Mouse (Mus musculus) lung, embryonic 16.5 days (tissue): ENCODE measurements around the gene Sowahb. TPM values are rescaled to one million over a fixed set of nuclear protein-coding genes. Genes with fewer than 3 reads are reported as not detected.
"Not testable (repeated sequence)": the region's sequence is repeated elsewhere in the genome, so short reads cannot be mapped to it uniquely, and the experiment has no call there.

Source experiments
- ATAC-seq: fragments of 200-750 bp; cut with Nextera tagmentation; 2 replicates; pipeline ENCODE4 v1.8.0; 2017; ENCODE audit warnings: low read depth, mild to moderate bottlenecking, moderate library complexity
- H3K27ac ChIP-seq: fragments of 300-500 bp; sonication (generic); 2 replicates; pipeline ENCODE4 v1.5.1; 2014; ENCODE audit warnings: mild to moderate bottlenecking, control low read depth, low read length
- H3K27me3 ChIP-seq: fragments of 300-500 bp; sonication (generic); 2 replicates; pipeline ENCODE4 v1.6.1; 2014; ENCODE audit warnings: low read depth, low read length, mixed read lengths; ENCODE audit not compliant: control insufficient read depth, insufficient read depth
- H3K36me3 ChIP-seq: fragments of 300-500 bp; sonication (generic); 2 replicates; pipeline ENCODE4 v1.6.1; 2014; ENCODE audit warnings: low read length; ENCODE audit not compliant: control insufficient read depth, insufficient read depth
- H3K4me1 ChIP-seq: fragments of 300-500 bp; sonication (generic); replicated peaks from 2 replicates; pipeline ENCODE4 v1.6.1; 2014; ENCODE audit warnings: low read length, mixed read lengths; ENCODE audit not compliant: control insufficient read depth, insufficient read depth
- H3K4me2 ChIP-seq: fragments of 300-500 bp; sonication (generic); 2 replicates; pipeline ENCODE4 v1.6.1; 2014; ENCODE audit warnings: low read depth, low read length, control low read depth
- H3K4me3 ChIP-seq: fragments of 300-500 bp; sonication (generic); 2 replicates; pipeline ENCODE4 v1.5.1; 2014; ENCODE audit warnings: mild to moderate bottlenecking, low read length, control low read depth
- H3K9ac ChIP-seq: fragments of 300-500 bp; sonication (generic); 2 replicates; pipeline ENCODE4 v1.6.1; 2014; ENCODE audit warnings: low read length, control low read depth
- H3K9me3 ChIP-seq: fragments of 300-500 bp; sonication (generic); 2 replicates; pipeline ENCODE4 v1.6.1; 2016; ENCODE audit warnings: low read length; ENCODE audit not compliant: control insufficient read depth
- WGBS: fragments of 180-500 bp; shearing (Covaris S2); extraction: QIAGEN DNeasy Blood & Tissue Kit; methylation state at CpG from one replicate; pipeline ENCODE4 v1.1.7; 2014; 5-methylcytosine and 5-hydroxymethylcytosine counted together
- polyA plus RNA-seq: library from polyadenylated mRNA; unstranded; fragments of >200 nt; fragmentation: Nextera tagmentation; extraction: Ambion mirVana; gene quantifications from 2 replicates; pipeline ENCODE4 v1.2.1, GENCODE M21; 2015

Gene Sowahb
- polyA plus RNA-seq, 1 experiment from 2014 or later, result 1.2 TPM

- no peaks in the 10 kb centered on the region for H3K36me3 ChIP-seq
- no peak for ATAC-seq
- no peaks in the 10 kb centered on the region for H3K9me3 ChIP-seq
- no peak overlapping the region for H3K27ac ChIP-seq
- H3K9ac ChIP-seq, result no peak overlapping the region
- H3K27me3 ChIP-seq, result no peaks in the 10 kb centered on the region
- H3K4me3 ChIP-seq, result no peak overlapping the region
- H3K4me2 ChIP-seq, result no peak overlapping the region
- WGBS, result 59% methylated on average over 4 of the region's 4 CpGs
- peaks cover 6% of the 10 kb centered on the region for H3K4me1 ChIP-seq
Observed at GRCm38 (mm10) chr5:93032621-93033020, 12.2 kb downstream of the Sowahb start.

GRCm38 (mm10) chr5:93030869-93031268 lies 14.0 kb downstream of the Sowahb start:
- Histone ChIP-seq H3K36me3 (no peaks in the 10 kb centered on the region), H3K4me1 (peaks cover 16% of the 10 kb centered on the region), H3K9ac (no peak overlapping the region), H3K27me3 (no peaks in the 10 kb centered on the region), H3K9me3 (no peaks in the 10 kb centered on the region), H3K27ac (no peak overlapping the region), H3K4me3 (no peak overlapping the region), H3K4me2 (no peak overlapping the region)
- no peak for ATAC-seq
- WGBS, result 50% methylated on average over 3 of the region's 3 CpGs

DNA sequence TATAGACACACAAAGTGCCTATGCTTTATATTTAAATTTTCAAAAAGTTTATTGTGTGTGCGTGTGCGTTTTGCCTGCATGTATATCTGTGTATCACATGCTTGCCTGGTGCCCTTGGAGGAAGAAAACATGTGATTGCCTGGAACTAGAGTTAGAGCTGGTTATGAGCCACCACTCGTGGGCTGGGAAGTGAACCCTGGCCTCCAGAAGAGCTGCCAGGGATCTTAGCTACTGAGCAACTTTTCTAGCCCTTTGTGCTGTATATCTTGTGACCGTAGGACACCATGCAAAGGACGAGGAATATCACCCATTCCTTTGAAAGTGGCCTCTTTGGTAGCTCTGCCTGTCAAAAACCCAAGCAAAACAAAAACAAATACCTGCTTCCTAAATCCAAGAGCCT lies 14.4 kb downstream of the Sowahb start:
- Histone ChIP-seq H3K27ac (no peak overlapping the region), H3K27me3 (no peaks in the 10 kb centered on the region), H3K9me3 (no peaks in the 10 kb centered on the region), H3K4me3 (no peak overlapping the region), H3K4me2 (no peak overlapping the region), H3K4me1 (peaks cover 13% of the 10 kb centered on the region), H3K36me3 (no peaks in the 10 kb centered on the region), H3K9ac (no peak overlapping the region)
- 78% methylated on average over 5 of the region's 5 CpGs for WGBS
- no peak for ATAC-seq

DNA sequence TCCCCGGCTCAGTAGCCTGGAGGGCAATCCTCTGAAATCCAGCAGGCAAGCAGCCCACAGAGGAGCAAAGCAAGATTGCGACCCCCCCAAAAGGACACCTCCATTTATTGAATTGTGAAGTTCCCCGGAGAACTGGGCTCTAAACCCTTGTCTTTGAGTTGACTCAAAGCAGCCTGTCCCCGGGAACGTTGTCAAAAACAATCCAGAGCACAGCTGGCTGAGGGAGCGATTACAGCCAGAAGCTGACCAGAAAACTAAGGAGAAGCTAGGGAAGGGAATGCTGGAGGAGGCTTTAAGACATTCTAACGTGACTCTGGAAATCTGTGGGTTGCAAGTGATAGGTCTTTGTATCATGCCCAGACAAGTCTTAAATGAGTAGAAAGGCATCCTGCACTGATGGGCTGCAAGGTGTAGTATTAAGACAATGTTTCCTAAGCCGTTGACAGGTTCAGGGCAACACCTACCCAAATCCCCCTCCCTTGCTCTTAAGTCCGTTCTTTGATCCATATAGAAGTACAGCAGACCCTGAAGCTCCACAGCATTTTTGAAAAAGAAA lies 17.6 kb downstream of the Sowahb start:
- no peak overlapping the region; the same call in 1 of the 2 replicates for H3K4me2 ChIP-seq
- no peaks in the 10 kb centered on the region for H3K27me3 ChIP-seq
- H3K27ac ChIP-seq, result peak overlapping the region; percentile 75
- peak; percentile 37 for ATAC-seq
- WGBS, result 32% methylated on average over 9 of the region's 9 CpGs
- peaks cover 21% of the 10 kb centered on the region for H3K4me1 ChIP-seq
- no peak overlapping the region for H3K4me3 ChIP-seq
- H3K36me3 ChIP-seq, result no peaks in the 10 kb centered on the region
- H3K9me3 ChIP-seq, result no peaks in the 10 kb centered on the region
- peak overlapping the region; percentile 1; the same call in 1 of the 2 replicates for H3K9ac ChIP-seq

DNA sequence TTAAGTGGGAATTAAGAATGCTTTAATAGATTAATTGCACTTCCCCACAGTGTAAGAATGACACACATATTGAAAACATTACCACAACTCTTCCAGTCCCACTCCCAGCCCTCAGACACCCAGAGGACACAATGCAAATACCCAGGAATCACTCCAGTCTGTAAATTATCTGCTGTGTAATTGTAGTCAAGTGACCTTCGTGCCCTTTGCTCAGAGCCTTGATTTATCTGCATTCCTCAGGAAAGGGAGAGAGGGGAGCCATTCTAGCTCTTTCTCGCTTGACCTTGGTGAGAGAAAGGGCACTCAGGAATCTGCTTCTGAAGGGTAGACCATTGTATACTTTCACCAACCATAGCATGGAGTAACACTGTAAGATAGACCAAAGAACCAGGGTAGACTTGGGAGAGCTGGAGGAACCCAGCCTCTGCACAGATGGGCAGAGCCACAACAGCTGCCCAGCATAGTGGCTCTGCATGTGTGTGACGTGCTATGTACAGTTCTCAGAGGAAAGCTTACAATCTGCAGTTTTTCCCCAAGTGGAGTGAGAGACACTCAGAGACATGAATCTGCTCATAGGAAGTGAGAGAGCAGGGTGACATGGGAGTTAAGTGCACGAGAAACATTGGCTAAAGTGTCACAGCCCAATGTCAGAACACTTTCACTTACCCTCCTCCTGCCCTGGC lies 18.2 kb downstream of the Sowahb start:
- peak overlapping the region; percentile 1; the same call in 1 of the 2 replicates for H3K9ac ChIP-seq
- WGBS, result 38% methylated on average over 4 of the region's 4 CpGs
- H3K36me3 ChIP-seq, result no peaks in the 10 kb centered on the region
- H3K4me1 ChIP-seq, result peaks cover 21% of the 10 kb centered on the region
- peak; percentile 44 for ATAC-seq
- H3K9me3 ChIP-seq, result no peaks in the 10 kb centered on the region
- H3K27me3 ChIP-seq, result no peaks in the 10 kb centered on the region
- no peak overlapping the region; the same call in 1 of the 2 replicates for H3K4me2 ChIP-seq
- H3K4me3 ChIP-seq, result no peak overlapping the region
- H3K27ac ChIP-seq, result peak overlapping the region; percentile 75

DNA sequence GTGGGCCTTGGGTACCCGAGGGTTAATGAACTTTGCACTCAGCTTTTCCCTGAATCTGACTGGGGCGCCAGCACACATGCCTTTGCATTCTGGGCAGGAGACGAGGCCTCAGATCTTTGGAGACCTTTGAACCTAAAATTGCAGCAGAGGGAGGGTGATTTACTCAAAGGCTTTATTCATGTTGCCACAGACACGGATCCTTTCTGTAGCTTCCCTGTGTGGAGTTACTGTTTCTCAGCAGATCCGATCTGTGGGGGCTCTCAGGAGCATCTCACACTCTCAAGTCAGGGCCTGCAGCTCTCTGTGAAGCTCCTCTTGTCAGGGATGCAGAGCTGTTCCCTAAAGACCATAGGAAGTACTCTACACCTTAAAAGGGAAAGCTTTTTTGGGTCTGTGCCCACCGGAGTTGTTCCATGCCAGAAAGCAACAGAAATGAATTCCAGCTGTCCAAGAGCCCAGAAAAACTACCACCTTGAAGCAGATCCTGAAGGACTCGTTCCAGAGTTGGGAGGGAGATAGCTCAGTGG lies 20.0 kb downstream of the Sowahb start:
- Histone ChIP-seq H3K27me3 (no peaks in the 10 kb centered on the region), H3K4me3 (no peak overlapping the region), H3K36me3 (no peaks in the 10 kb centered on the region), H3K27ac (no peak overlapping the region), H3K9ac (no peak overlapping the region), H3K4me2 (no peak overlapping the region), H3K4me1 (peaks cover 21% of the 10 kb centered on the region), H3K9me3 (no peaks in the 10 kb centered on the region)
- WGBS, result 23% methylated on average over 7 of the region's 7 CpGs
- ATAC-seq, result peak; percentile 34; the same call in 1 of the 2 replicates

DNA sequence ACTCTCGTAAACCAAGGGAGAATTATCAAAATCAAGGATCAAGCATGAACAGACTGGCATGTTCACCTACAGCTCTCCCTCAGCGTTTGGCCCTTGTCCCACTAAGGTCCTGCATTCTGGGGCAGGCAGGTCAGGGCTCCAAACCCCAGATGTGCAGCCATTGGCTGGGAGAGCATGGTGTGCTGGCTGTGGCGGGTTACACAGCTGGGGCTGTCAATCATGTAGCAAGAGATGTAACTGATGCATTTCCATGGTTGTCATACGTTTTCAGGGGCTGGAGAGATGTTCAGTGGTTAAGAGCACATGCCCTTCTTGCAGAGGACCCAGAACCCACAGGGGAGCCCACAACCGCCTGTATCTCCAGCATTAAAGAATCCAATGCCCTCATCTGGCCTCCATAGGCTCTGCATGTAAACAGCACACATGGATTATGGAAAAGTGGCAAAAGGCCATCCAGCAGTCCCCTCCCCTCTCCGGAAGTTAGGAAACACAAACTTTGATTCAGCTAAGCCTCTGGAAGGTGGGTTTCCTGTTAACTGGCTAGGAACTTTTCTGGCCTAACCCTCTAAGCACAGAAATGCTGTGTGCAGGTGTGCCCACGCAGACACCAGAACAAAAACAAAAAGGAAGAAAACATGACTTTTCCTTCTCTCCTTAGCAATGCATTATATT lies 22.6 kb downstream of the Sowahb start:
- Histone ChIP-seq H3K9ac (no peak overlapping the region), H3K36me3 (no peaks in the 10 kb centered on the region), H3K4me1 (peaks cover 16% of the 10 kb centered on the region), H3K4me3 (no peak overlapping the region), H3K9me3 (no peaks in the 10 kb centered on the region; the same call in 1 of the 2 replicates), H3K27me3 (no peaks in the 10 kb centered on the region), H3K27ac (no peak overlapping the region), H3K4me2 (no peak overlapping the region)
- 56% methylated on average over 7 of the region's 7 CpGs for WGBS
- ATAC-seq, result no peak

- H3K9me3 ChIP-seq, result no peaks in the 10 kb centered on the region; the same call in 1 of the 2 replicates
- no peak overlapping the region for H3K4me3 ChIP-seq
- ATAC-seq, result no peak
- H3K4me2 ChIP-seq, result no peak overlapping the region
- H3K4me1 ChIP-seq, result peaks cover 6% of the 10 kb centered on the region
- WGBS, result 66% methylated on average over 6 of the region's 6 CpGs
- no peak overlapping the region for H3K9ac ChIP-seq
- no peaks in the 10 kb centered on the region for H3K36me3 ChIP-seq
- H3K27me3 ChIP-seq, result no peaks in the 10 kb centered on the region
- no peak overlapping the region for H3K27ac ChIP-seq
Observed at GRCm38 (mm10) chr5:93020024-93020666, 24.7 kb downstream of the Sowahb start.

DNA sequence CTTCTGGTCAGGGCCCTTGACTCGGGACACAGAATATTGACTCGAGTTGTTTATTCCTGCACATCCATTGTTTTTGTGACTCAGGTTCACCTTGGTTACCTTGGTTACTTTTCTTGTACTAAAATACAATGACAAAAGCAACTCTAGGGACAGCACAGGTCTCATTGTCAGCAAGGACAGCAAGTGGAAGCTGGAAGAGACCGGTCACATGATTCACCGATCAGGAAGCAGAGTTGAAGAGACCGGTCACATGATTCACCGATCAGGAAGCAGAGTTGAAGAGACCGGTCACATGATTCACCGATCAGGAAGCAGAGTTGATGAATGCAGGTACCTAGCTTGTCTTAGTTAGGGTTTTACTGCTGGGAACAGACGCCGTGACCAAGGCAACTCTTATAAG lies 25.6 kb downstream of the Sowahb start:
- H3K4me2 ChIP-seq, H3K36me3 ChIP-seq, H3K9me3 ChIP-seq, H3K4me1 ChIP-seq, H3K27me3 ChIP-seq, H3K9ac ChIP-seq, H3K27ac ChIP-seq, H3K4me3 ChIP-seq, ATAC-seq: not testable (repeated sequence)
- WGBS, result 95% methylated on average over 10 of the region's 10 CpGs
